Mouse (Mus musculus): Measurements from ENCODE around the gene Apba2. TPM values are rescaled to one million over a fixed set of nuclear protein-coding genes. Genes with fewer than 3 reads are reported as not detected.

Gene Apba2
- polyA plus RNA-seq, 1 experiment from 2014 or later: 166 TPM

- no peak for ATAC-seq (ENCODE audit: low read depth)
- Histone ChIP-seq H3K4me2 (ENCODE audit: low read depth, low read length) (no peak overlapping the region), H3K27ac (ENCODE audit: low read depth, low read length) (no peak overlapping the region), H3K4me1 (ENCODE audit: control insufficient read depth, insufficient read depth, low read length) (peaks cover 3% of the 10 kb centered on the region; the same call in 1 of the 2 replicates), H3K4me3 (ENCODE audit: low read depth, low read length) (no peak overlapping the region), H3K9me3 (ENCODE audit: control insufficient read depth, low read length) (no peaks in the 10 kb centered on the region), H3K36me3 (ENCODE audit: control insufficient read depth, insufficient read depth, low read length) (no peaks in the 10 kb centered on the region), H3K27me3 (ENCODE audit: control insufficient read depth, insufficient read depth, low read length) (no peaks in the 10 kb centered on the region), H3K9ac (replicated peaks; ENCODE audit: low read depth, low read length) (no peak overlapping the region)
- WGBS: 64% methylated on average over 6 of the region's 6 CpGs
Observed at GRCm38 (mm10) chr7:64646046-64646445, 144.5 kb downstream of the Apba2 start.

- Histone ChIP-seq H3K36me3 (ENCODE audit: control insufficient read depth, insufficient read depth, low read length) (no peaks in the 10 kb centered on the region), H3K4me2 (ENCODE audit: low read depth, low read length) (no peak overlapping the region), H3K27me3 (ENCODE audit: control insufficient read depth, insufficient read depth, low read length) (no peaks in the 10 kb centered on the region), H3K4me3 (ENCODE audit: low read depth, low read length) (no peak overlapping the region), H3K9ac (replicated peaks; ENCODE audit: low read depth, low read length) (no peak overlapping the region), H3K9me3 (ENCODE audit: control insufficient read depth, low read length) (no peaks in the 10 kb centered on the region), H3K4me1 (ENCODE audit: control insufficient read depth, insufficient read depth, low read length) (peaks cover 3% of the 10 kb centered on the region; the same call in 1 of the 2 replicates), H3K27ac (ENCODE audit: low read depth, low read length) (0 out of 2 replicates have a peak overlapping the region, but pooled peaks have one; percentile 18)
- 48% methylated on average over 10 of the region's 10 CpGs for WGBS
- no peak for ATAC-seq (ENCODE audit: low read depth)
Observed at GRCm38 (mm10) chr7:64648947-64649607, 147.6 kb downstream of the Apba2 start.

GRCm38 (mm10) chr7:64651963-64652362 lies 150.5 kb downstream of the Apba2 start:
- Histone ChIP-seq H3K4me3 (ENCODE audit: low read depth, low read length) (no peak overlapping the region), H3K27ac (ENCODE audit: low read depth, low read length) (no peak overlapping the region), H3K9ac (replicated peaks; ENCODE audit: low read depth, low read length) (no peak overlapping the region), H3K27me3 (ENCODE audit: control insufficient read depth, insufficient read depth, low read length) (no peaks in the 10 kb centered on the region), H3K36me3 (ENCODE audit: control insufficient read depth, insufficient read depth, low read length) (no peaks in the 10 kb centered on the region), H3K4me2 (ENCODE audit: low read depth, low read length) (no peak overlapping the region), H3K9me3 (ENCODE audit: control insufficient read depth, low read length) (no peaks in the 10 kb centered on the region), H3K4me1 (ENCODE audit: control insufficient read depth, insufficient read depth, low read length) (no peaks in the 10 kb centered on the region; the same call in 1 of the 2 replicates)
- ATAC-seq (ENCODE audit: low read depth): no peak
- 73% methylated on average over 3 of the region's 3 CpGs for WGBS

GRCm38 (mm10) chr7:64656787-64657186 lies 155.3 kb downstream of the Apba2 start:
- no peaks in the 10 kb centered on the region for H3K9me3 ChIP-seq (ENCODE audit: control insufficient read depth, low read length)
- ATAC-seq (ENCODE audit: low read depth): peak; percentile 44
- H3K27ac ChIP-seq (ENCODE audit: low read depth, low read length): peak overlapping the region; percentile 3; the same call in 1 of the 2 replicates
- 24% methylated on average over 7 of the region's 7 CpGs for WGBS
- no peak overlapping the region for H3K4me3 ChIP-seq (ENCODE audit: low read depth, low read length)
- no peak overlapping the region for H3K4me2 ChIP-seq (ENCODE audit: low read depth, low read length)
- H3K36me3 ChIP-seq (ENCODE audit: control insufficient read depth, insufficient read depth, low read length): no peaks in the 10 kb centered on the region
- H3K27me3 ChIP-seq (ENCODE audit: control insufficient read depth, insufficient read depth, low read length): no peaks in the 10 kb centered on the region
- H3K9ac ChIP-seq (replicated peaks; ENCODE audit: low read depth, low read length): no peak overlapping the region
- H3K4me1 ChIP-seq (ENCODE audit: control insufficient read depth, insufficient read depth, low read length): peaks cover 10% of the 10 kb centered on the region

GRCm38 (mm10) chr7:64658914-64659313 lies 157.4 kb downstream of the Apba2 start:
- no peak for ATAC-seq (ENCODE audit: low read depth)
- 43% methylated on average over 4 of the region's 4 CpGs for WGBS
- Histone ChIP-seq H3K9me3 (ENCODE audit: control insufficient read depth, low read length) (no peaks in the 10 kb centered on the region), H3K4me1 (ENCODE audit: control insufficient read depth, insufficient read depth, low read length) (peaks cover 10% of the 10 kb centered on the region), H3K9ac (replicated peaks; ENCODE audit: low read depth, low read length) (no peak overlapping the region), H3K27ac (ENCODE audit: low read depth, low read length) (no peak overlapping the region), H3K27me3 (ENCODE audit: control insufficient read depth, insufficient read depth, low read length) (no peaks in the 10 kb centered on the region), H3K4me2 (ENCODE audit: low read depth, low read length) (no peak overlapping the region), H3K4me3 (ENCODE audit: low read depth, low read length) (no peak overlapping the region), H3K36me3 (ENCODE audit: control insufficient read depth, insufficient read depth, low read length) (no peaks in the 10 kb centered on the region)

GRCm38 (mm10) chr7:64659328-64659727 lies 157.8 kb downstream of the Apba2 start:
- 21% methylated on average over 8 of the region's 8 CpGs for WGBS
- ATAC-seq (ENCODE audit: low read depth): no peak
- H3K9ac ChIP-seq (replicated peaks; ENCODE audit: low read depth, low read length): no peak overlapping the region

GRCm38 (mm10) chr7:64662506-64662905 lies 161.0 kb downstream of the Apba2 start:
- no peak for ATAC-seq (ENCODE audit: low read depth)
- H3K36me3 ChIP-seq (ENCODE audit: control insufficient read depth, insufficient read depth, low read length): no peaks in the 10 kb centered on the region
- peaks cover 10% of the 10 kb centered on the region for H3K4me1 ChIP-seq (ENCODE audit: control insufficient read depth, insufficient read depth, low read length)
- H3K4me3 ChIP-seq (ENCODE audit: low read depth, low read length): no peak overlapping the region
- H3K27me3 ChIP-seq (ENCODE audit: control insufficient read depth, insufficient read depth, low read length): no peaks in the 10 kb centered on the region
- H3K27ac ChIP-seq (ENCODE audit: low read depth, low read length): no peak overlapping the region
- no peak overlapping the region for H3K4me2 ChIP-seq (ENCODE audit: low read depth, low read length)
- H3K9ac ChIP-seq (replicated peaks; ENCODE audit: low read depth, low read length): no peak overlapping the region
- H3K9me3 ChIP-seq (ENCODE audit: control insufficient read depth, low read length): no peaks in the 10 kb centered on the region
- 98% methylated on average over 5 of the region's 5 CpGs for WGBS

More at GRCm38 (mm10) chr7:64659328-64659727, 157.8 kb downstream of the Apba2 start:
- Histone ChIP-seq H3K27ac (ENCODE audit: low read depth, low read length) (no peak overlapping the region), H3K4me2 (ENCODE audit: low read depth, low read length) (no peak overlapping the region), H3K36me3 (ENCODE audit: control insufficient read depth, insufficient read depth, low read length) (no peaks in the 10 kb centered on the region), H3K27me3 (ENCODE audit: control insufficient read depth, insufficient read depth, low read length) (no peaks in the 10 kb centered on the region), H3K4me1 (ENCODE audit: control insufficient read depth, insufficient read depth, low read length) (peaks cover 10% of the 10 kb centered on the region), H3K9me3 (ENCODE audit: control insufficient read depth, low read length) (no peaks in the 10 kb centered on the region), H3K4me3 (ENCODE audit: low read depth, low read length) (no peak overlapping the region)

- Histone ChIP-seq H3K36me3 (ENCODE audit: control insufficient read depth, insufficient read depth, low read length) (no peaks in the 10 kb centered on the region), H3K4me1 (ENCODE audit: control insufficient read depth, insufficient read depth, low read length) (peaks cover 6% of the 10 kb centered on the region), H3K4me2 (ENCODE audit: low read depth, low read length) (no peak overlapping the region), H3K4me3 (ENCODE audit: low read depth, low read length) (no peak overlapping the region), H3K9ac (replicated peaks; ENCODE audit: low read depth, low read length) (no peak overlapping the region), H3K9me3 (ENCODE audit: control insufficient read depth, low read length) (no peaks in the 10 kb centered on the region), H3K27ac (ENCODE audit: low read depth, low read length) (no peak overlapping the region), H3K27me3 (ENCODE audit: control insufficient read depth, insufficient read depth, low read length) (no peaks in the 10 kb centered on the region)
- WGBS: 87% methylated on average over 3 of the region's 3 CpGs
- no peak for ATAC-seq (ENCODE audit: low read depth)
Observed at GRCm38 (mm10) chr7:64663600-64663999, 162.1 kb downstream of the Apba2 start.

GRCm38 (mm10) chr7:64665120-64665519 lies 163.6 kb downstream of the Apba2 start:
- Histone ChIP-seq H3K27ac (ENCODE audit: low read depth, low read length) (no peak overlapping the region; the same call in 1 of the 2 replicates), H3K4me3 (ENCODE audit: low read depth, low read length) (no peak overlapping the region), H3K36me3 (ENCODE audit: control insufficient read depth, insufficient read depth, low read length) (no peaks in the 10 kb centered on the region), H3K9ac (replicated peaks; ENCODE audit: low read depth, low read length) (no peak overlapping the region), H3K9me3 (ENCODE audit: control insufficient read depth, low read length) (no peaks in the 10 kb centered on the region), H3K27me3 (ENCODE audit: control insufficient read depth, insufficient read depth, low read length) (no peaks in the 10 kb centered on the region), H3K4me1 (ENCODE audit: control insufficient read depth, insufficient read depth, low read length) (no peaks in the 10 kb centered on the region), H3K4me2 (ENCODE audit: low read depth, low read length) (no peak overlapping the region)
- WGBS: 46% methylated on average over 7 of the region's 7 CpGs
- ATAC-seq (ENCODE audit: low read depth): no peak

Measured in neural tube, embryonic 14.5 days (tissue).